Mouse (Mus musculus): ENCODE data around the gene Rps19bp1. TPM values are rescaled to one million over a fixed set of nuclear protein-coding genes. Genes with fewer than 3 reads are reported as not detected.

Rps19bp1 gene
- polyA plus RNA-seq, 1 experiment: 6.6 TPM

- H3K27me3 ChIP-seq (ENCODE audit: control insufficient read depth): no peaks in the 10 kb centered on the region
- peaks cover 77% of the 10 kb centered on the region for H3K36me3 ChIP-seq (ENCODE audit: control insufficient read depth)
- H3K4me3 ChIP-seq (replicated peaks): peak overlapping the region; percentile 99
- H3K4me1 ChIP-seq (ENCODE audit: control insufficient read depth): peaks cover 86% of the 10 kb centered on the region
- no peaks in the 10 kb centered on the region for H3K9me3 ChIP-seq (ENCODE audit: control insufficient read depth, low read length)
- TF ChIP-seq TAL1 (IDR thresholded peaks at IDR 0.05; ENCODE audit: low read length) (no peak), GATA1 (IDR thresholded peaks at IDR 0.05; ENCODE audit: low read length) (no peak)
Measured at GRCm38 (mm10) chr15:80258240-80259170, 5.6 kb downstream of the Rps19bp1 start.

- no peak for TF ChIP-seq GATA1 (IDR thresholded peaks at IDR 0.05; ENCODE audit: low read length)
- TF ChIP-seq TAL1 (IDR thresholded peaks at IDR 0.05; ENCODE audit: low read length): no peak
- Histone ChIP-seq H3K4me3 (replicated peaks) (peak overlapping the region; percentile 99), H3K27me3 (ENCODE audit: control insufficient read depth) (no peaks in the 10 kb centered on the region), H3K36me3 (ENCODE audit: control insufficient read depth) (peaks cover 82% of the 10 kb centered on the region), H3K9me3 (ENCODE audit: control insufficient read depth, low read length) (no peaks in the 10 kb centered on the region), H3K4me1 (ENCODE audit: control insufficient read depth) (peaks cover 86% of the 10 kb centered on the region)
Measured at GRCm38 (mm10) chr15:80257602-80258239, 6.4 kb downstream of the Rps19bp1 start.

GRCm38 (mm10) chr15:80256656-80257601 lies 7.2 kb downstream of the Rps19bp1 start:
- H3K9me3 ChIP-seq (ENCODE audit: control insufficient read depth, low read length): no peaks in the 10 kb centered on the region
- TF ChIP-seq TAL1 (IDR thresholded peaks at IDR 0.05; ENCODE audit: low read length): no peak
- peaks cover 84% of the 10 kb centered on the region for H3K4me1 ChIP-seq (ENCODE audit: control insufficient read depth)
- H3K4me3 ChIP-seq (replicated peaks): peak overlapping the region; percentile 99
- peaks cover 83% of the 10 kb centered on the region for H3K36me3 ChIP-seq (ENCODE audit: control insufficient read depth)
- H3K27me3 ChIP-seq (ENCODE audit: control insufficient read depth): no peaks in the 10 kb centered on the region

GRCm38 (mm10) chr15:80256242-80256641 lies 7.9 kb downstream of the Rps19bp1 start:
- Histone ChIP-seq H3K4me1 (ENCODE audit: control insufficient read depth) (peaks cover 86% of the 10 kb centered on the region), H3K27me3 (ENCODE audit: control insufficient read depth) (no peaks in the 10 kb centered on the region), H3K4me3 (replicated peaks) (peak overlapping the region; percentile 99), H3K9me3 (ENCODE audit: control insufficient read depth, low read length) (no peaks in the 10 kb centered on the region), H3K36me3 (ENCODE audit: control insufficient read depth) (peaks cover 84% of the 10 kb centered on the region)
- TF ChIP-seq GATA1 (IDR thresholded peaks at IDR 0.05; ENCODE audit: low read length): no peak
- no peak for TF ChIP-seq TAL1 (IDR thresholded peaks at IDR 0.05; ENCODE audit: low read length)

GRCm38 (mm10) chr15:80255646-80256121 lies 8.4 kb downstream of the Rps19bp1 start:
- Histone ChIP-seq H3K27me3 (ENCODE audit: control insufficient read depth) (no peaks in the 10 kb centered on the region), H3K4me1 (ENCODE audit: control insufficient read depth) (peaks cover 86% of the 10 kb centered on the region), H3K36me3 (ENCODE audit: control insufficient read depth) (peaks cover 84% of the 10 kb centered on the region), H3K4me3 (replicated peaks) (peak overlapping the region; percentile 99), H3K9me3 (ENCODE audit: control insufficient read depth, low read length) (no peaks in the 10 kb centered on the region)
- TF ChIP-seq TAL1 (IDR thresholded peaks at IDR 0.05; ENCODE audit: low read length) (no peak), GATA1 (IDR thresholded peaks at IDR 0.05; ENCODE audit: low read length) (no peak)

- Histone ChIP-seq H3K27me3 (ENCODE audit: control insufficient read depth) (no peaks in the 10 kb centered on the region), H3K4me1 (ENCODE audit: control insufficient read depth) (peaks cover 86% of the 10 kb centered on the region), H3K4me3 (replicated peaks) (peak within 1 kb of the TSS; percentile 99), H3K36me3 (ENCODE audit: control insufficient read depth) (peaks cover 84% of the 10 kb centered on the region), H3K9me3 (ENCODE audit: control insufficient read depth, low read length) (no peaks in the 10 kb centered on the region)
- TF ChIP-seq GATA1 (IDR thresholded peaks at IDR 0.05; ENCODE audit: low read length): no peak
- no peak for TF ChIP-seq TAL1 (IDR thresholded peaks at IDR 0.05; ENCODE audit: low read length)
Measured at GRCm38 (mm10) chr15:80254847-80255645, 9.1 kb downstream of the Rps19bp1 start, which contains the start of gene Atf4. Gene Atf4, plus strand, starts transcription at chr15:80255184.

- TF ChIP-seq GATA1 (IDR thresholded peaks at IDR 0.05; ENCODE audit: low read length) (no peak), TAL1 (IDR thresholded peaks at IDR 0.05; ENCODE audit: low read length) (no peak)
- H3K36me3 ChIP-seq (ENCODE audit: control insufficient read depth): peaks cover 84% of the 10 kb centered on the region
- no peaks in the 10 kb centered on the region for H3K9me3 ChIP-seq (ENCODE audit: control insufficient read depth, low read length)
- H3K4me3 ChIP-seq (replicated peaks): peak overlapping the region; percentile 99
- H3K4me1 ChIP-seq (ENCODE audit: control insufficient read depth): peaks cover 87% of the 10 kb centered on the region
- H3K27me3 ChIP-seq (ENCODE audit: control insufficient read depth): no peaks in the 10 kb centered on the region
Measured at GRCm38 (mm10) chr15:80254207-80254606, 9.9 kb downstream of the Rps19bp1 start.

DNA sequence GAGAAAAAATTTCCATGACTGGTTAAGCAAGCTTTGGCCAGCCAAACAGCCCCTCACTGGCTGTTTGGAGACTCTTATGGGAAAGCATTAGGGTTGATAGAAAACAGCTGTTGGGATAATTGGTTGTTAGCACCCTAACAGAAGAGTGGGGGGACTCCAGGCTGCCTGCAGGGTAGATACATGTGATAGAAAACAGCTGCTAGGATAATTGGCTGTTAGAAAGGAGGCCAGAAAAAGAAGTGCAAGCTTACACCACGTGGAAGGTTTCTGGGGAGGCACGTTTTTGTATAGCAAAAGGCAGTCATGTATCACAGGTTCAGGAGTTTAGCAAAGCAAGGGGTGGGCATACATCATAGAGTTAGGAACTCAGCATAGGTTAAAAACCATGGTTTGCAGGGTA lies 10.6 kb downstream of the Rps19bp1 start:
- H3K36me3 ChIP-seq (ENCODE audit: control insufficient read depth): peaks cover 84% of the 10 kb centered on the region

More for the DNA sequence above, 10.6 kb downstream of the Rps19bp1 start:
- Histone ChIP-seq H3K4me3 (replicated peaks) (peak overlapping the region; percentile 99), H3K27me3 (ENCODE audit: control insufficient read depth) (no peaks in the 10 kb centered on the region), H3K9me3 (ENCODE audit: control insufficient read depth, low read length) (no peaks in the 10 kb centered on the region), H3K4me1 (ENCODE audit: control insufficient read depth) (peaks cover 87% of the 10 kb centered on the region)
- TF ChIP-seq GATA1 (IDR thresholded peaks at IDR 0.05; ENCODE audit: low read length) (no peak), TAL1 (IDR thresholded peaks at IDR 0.05; ENCODE audit: low read length) (no peak)

Measured in erythroblast, embryonic 14.5 days (primary cell).